Mouse (Mus musculus): ENCODE measurements at regions not wholly inside any gene's neighbourhood (a gene's known extent, or its start where the extent isn't known, plus 50 kb on each side); places are given as distances from the start of the nearest gene placed in this dataset.

- DNase-seq (ENCODE audit: extremely low spot score, low spot score) = no peak
Measured at GRCm38 (mm10) chr1:77246047-77246446, 268.8 kb downstream of the Epha4 start.

- DNase-seq (ENCODE audit: extremely low spot score, low spot score) = no peak
Measured at GRCm38 (mm10) chr1:77254276-77254675, 260.6 kb downstream of the Epha4 start.

- no peak for DNase-seq (ENCODE audit: extremely low spot score, low spot score)
Measured at GRCm38 (mm10) chr1:77256115-77256842, 258.6 kb downstream of the Epha4 start.

- no peak for DNase-seq (ENCODE audit: extremely low spot score, low spot score)
Measured at GRCm38 (mm10) chr1:77258730-77259310, 256.1 kb downstream of the Epha4 start.

- DNase-seq (ENCODE audit: extremely low spot score, low spot score) = no peak
Measured at GRCm38 (mm10) chr1:77259789-77260188, 255.1 kb downstream of the Epha4 start.

GRCm38 (mm10) chr1:77261678-77262077, 253.2 kb downstream of the Epha4 start:
- DNase-seq (ENCODE audit: extremely low spot score, low spot score) = no peak

GRCm38 (mm10) chr1:77265677-77266076, 249.2 kb downstream of the Epha4 start:
- no peak for DNase-seq (ENCODE audit: extremely low spot score, low spot score)

GRCm38 (mm10) chr1:77267311-77268003, 247.4 kb downstream of the Epha4 start:
- DNase-seq (ENCODE audit: extremely low spot score, low spot score) = no peak

- no peak for DNase-seq (ENCODE audit: extremely low spot score, low spot score)
Measured at GRCm38 (mm10) chr1:77275297-77275696, 239.6 kb downstream of the Epha4 start.

GRCm38 (mm10) chr1:77279566-77279965, 235.3 kb downstream of the Epha4 start:
- DNase-seq (ENCODE audit: extremely low spot score, low spot score) = no peak

- no peak for DNase-seq (ENCODE audit: extremely low spot score, low spot score)
Measured at GRCm38 (mm10) chr1:77280373-77281038, 234.4 kb downstream of the Epha4 start.

GRCm38 (mm10) chr1:77281741-77282140, 233.1 kb downstream of the Epha4 start:
- DNase-seq (ENCODE audit: extremely low spot score, low spot score) = no peak

- no peak for DNase-seq (ENCODE audit: extremely low spot score, low spot score)
Measured at GRCm38 (mm10) chr1:77298713-77299132, 216.2 kb downstream of the Epha4 start.

- no peak for DNase-seq (ENCODE audit: extremely low spot score, low spot score)
Measured at GRCm38 (mm10) chr1:77300806-77301205, 214.1 kb downstream of the Epha4 start.

GRCm38 (mm10) chr1:77304770-77305169, 210.1 kb downstream of the Epha4 start:
- DNase-seq (ENCODE audit: extremely low spot score, low spot score) = no peak

- no peak for DNase-seq (ENCODE audit: extremely low spot score, low spot score)
Measured at GRCm38 (mm10) chr1:77307745-77308144, 207.1 kb downstream of the Epha4 start.

GRCm38 (mm10) chr1:77313119-77313518, 201.8 kb downstream of the Epha4 start:
- no peak for DNase-seq (ENCODE audit: extremely low spot score, low spot score)

- DNase-seq (ENCODE audit: extremely low spot score, low spot score) = peak; percentile 42
Measured at GRCm38 (mm10) chr1:77315347-77315746, 199.5 kb downstream of the Epha4 start.

GRCm38 (mm10) chr1:77316198-77316597, 198.7 kb downstream of the Epha4 start:
- DNase-seq (ENCODE audit: extremely low spot score, low spot score) = no peak

Data from neural tube, embryonic 10.5 days (tissue).